13 mouse cellular contexts compared by ENCODE assay signal in the genomic region with DNA sequence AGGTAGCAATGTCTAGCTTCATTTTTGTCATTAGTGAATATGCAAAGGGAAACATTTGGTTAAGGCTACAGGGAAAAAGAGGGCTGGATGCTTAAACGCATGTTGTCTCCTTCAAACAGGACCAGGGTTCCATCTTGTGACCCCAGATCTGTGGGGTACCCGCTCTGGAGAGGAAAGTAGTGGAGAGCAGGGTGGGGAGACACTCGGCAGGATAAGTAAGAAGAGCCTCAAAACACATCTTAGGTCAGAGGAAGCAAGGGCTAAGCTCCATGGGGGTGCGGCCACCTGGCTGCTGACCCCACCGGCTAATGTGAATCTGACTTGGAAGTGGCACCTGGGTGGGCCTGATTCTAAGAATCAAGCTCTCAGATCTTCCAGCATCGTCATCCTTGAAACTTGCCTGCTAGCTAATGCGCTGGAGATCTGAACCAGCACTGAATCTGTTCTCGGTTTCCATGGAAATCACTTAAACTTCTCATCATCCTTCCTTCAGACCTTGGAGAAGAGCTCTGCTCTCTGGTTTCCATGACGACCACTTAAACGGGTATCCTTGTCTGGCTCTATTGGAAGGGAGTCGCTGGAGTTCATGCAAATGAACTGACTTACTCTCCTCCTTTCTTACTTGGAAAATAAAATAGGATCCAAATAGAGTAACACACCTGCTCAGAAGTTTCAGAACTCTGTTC. TPM values are rescaled to one million over a fixed set of nuclear protein-coding genes. Genes with fewer than 3 reads are reported as not detected.
A peak's percentile ranks its signal among the peaks of the same experiment; 100 is the strongest.
DNase-seq lines count a peak whose midpoint lies in the region; ATAC-seq lines count a peak whose summit lies in the region.
"Had no signal": no experiment of that assay in that cellular context is flagged by ENCODE, and none has a peak within 500 bp of the region (broad histone marks: within the 10 kb centered on the region; RNA-seq: fewer than 3 reads in every experiment).

No protein-coding gene starts in this region.

- ATAC-seq in neural tube, embryonic 13.5 days (ENCODE audit: low read depth), result peak; percentile 79
- ATAC-seq in embryonic facial prominence, embryonic 14.5 days (ENCODE audit: low read depth), result no peak
- ATAC-seq in kidney, embryonic 15.5 days (replicated peaks; ENCODE audit: low FRiP score), result no peak

- 40% methylated on average over 11 of the region's 11 CpGs for WGBS in neural tube, embryonic 13.5 days
- WGBS in embryonic facial prominence, embryonic 14.5 days, result 60% methylated on average over 11 of the region's 11 CpGs
- 64% methylated on average over 11 of the region's 11 CpGs for WGBS in kidney, embryonic 15.5 days

- intact Hi-C loops in left cerebral cortex, postnatal 14 days (cut with DNase I), result no loop called here

- H3K9me3 ChIP-seq in neural tube, embryonic 13.5 days, result no peaks in the 10 kb centered on the region
- no peaks in the 10 kb centered on the region for H3K9me3 ChIP-seq in embryonic facial prominence, embryonic 14.5 days (ENCODE audit: control insufficient read depth, low read length)
- H3K9me3 ChIP-seq in kidney, embryonic 15.5 days (replicated peaks), result no peaks in the 10 kb centered on the region

- H3K4me2 ChIP-seq in neural tube, embryonic 13.5 days, result no peak overlapping the region
- H3K4me2 ChIP-seq in embryonic facial prominence, embryonic 14.5 days (ENCODE audit: low read depth, low read length), result no peak overlapping the region
- no peak overlapping the region for H3K4me2 ChIP-seq in kidney, embryonic 15.5 days

- no peak overlapping the region for H3K9ac ChIP-seq in neural tube, embryonic 13.5 days
- H3K9ac ChIP-seq in embryonic facial prominence, embryonic 14.5 days (ENCODE audit: low read depth, low read length), result no peak overlapping the region
- H3K9ac ChIP-seq in kidney, embryonic 15.5 days, result no peak overlapping the region

- H3K4me3 ChIP-seq in neural tube, embryonic 13.5 days, result no peak overlapping the region
- H3K4me3 ChIP-seq in embryonic facial prominence, embryonic 14.5 days (ENCODE audit: low read depth, low read length), result no peak overlapping the region
- no peak overlapping the region for H3K4me3 ChIP-seq in kidney, embryonic 15.5 days (replicated peaks)
- H3K4me3 ChIP-seq: erythroblast, embryonic 14.5 days had no signal

- no peaks in the 10 kb centered on the region for H3K36me3 ChIP-seq in neural tube, embryonic 13.5 days
- no peaks in the 10 kb centered on the region for H3K36me3 ChIP-seq in embryonic facial prominence, embryonic 14.5 days (ENCODE audit: control insufficient read depth, insufficient read depth, low read length)
- no peaks in the 10 kb centered on the region for H3K36me3 ChIP-seq in kidney, embryonic 15.5 days

- peaks cover 24% of the 10 kb centered on the region for H3K4me1 ChIP-seq in neural tube, embryonic 13.5 days (replicated peaks)
- no peaks in the 10 kb centered on the region for H3K4me1 ChIP-seq in embryonic facial prominence, embryonic 14.5 days (ENCODE audit: control insufficient read depth, insufficient read depth, low read length)
- peaks cover 3% of the 10 kb centered on the region; the same call in 1 of the 2 replicates for H3K4me1 ChIP-seq in kidney, embryonic 15.5 days

- H3K27me3 ChIP-seq in neural tube, embryonic 13.5 days, result no peaks in the 10 kb centered on the region
- no peaks in the 10 kb centered on the region for H3K27me3 ChIP-seq in embryonic facial prominence, embryonic 14.5 days (replicated peaks; ENCODE audit: control insufficient read depth, insufficient read depth, low read length)
- H3K27me3 ChIP-seq in kidney, embryonic 15.5 days, result 0 out of 2 replicates have a peak, but pooled peaks cover 3% of the 10 kb centered on the region

- H3K27ac ChIP-seq in neural tube, embryonic 13.5 days (replicated peaks), result peak overlapping the region; percentile 63
- no peak overlapping the region for H3K27ac ChIP-seq in embryonic facial prominence, embryonic 14.5 days (replicated peaks; ENCODE audit: low read depth, low read length)
- no peak overlapping the region for H3K27ac ChIP-seq in kidney, embryonic 15.5 days

- DNase-seq in neural tube, embryonic 10.5 days (ENCODE audit: extremely low spot score, low spot score), result no peak
- DNase-seq in embryonic facial prominence, embryonic 14.5 days (ENCODE audit: low spot score), result peak; percentile 55
- peak; percentile 60 to 88 for DNase-seq in left cerebral cortex, postnatal 14 days (ENCODE audit: low spot score in 2 of 2)
- peak; percentile 28 for DNase-seq in right cerebral cortex, postnatal 25 days
- no peak for DNase-seq in testis, postnatal 10 days (ENCODE audit: low spot score)
- DNase-seq: cerebellum, adult 11 months; heart, adult 11 months; liver; lung, postnatal 36 days had no signal

RNA-seq across cellular contexts. Expression of gene Wdr95, which starts 32.6 kb away (rescaled TPM):
- polyA plus RNA-seq in neural tube, embryonic 13.5 days (2015; fragmentation: Nextera tagmentation; extraction: Ambion mirVana), result 0.60 and 0.96 TPM in 2 replicates
- polyA plus RNA-seq in embryonic facial prominence, embryonic 14.5 days (2014; fragmentation: Nextera tagmentation; extraction: Ambion mirVana), result 0.47 and 0.72 TPM in 2 replicates
- total RNA-seq in left cerebral cortex, postnatal 14 days (2021), result 1 to 10 TPM in 1 of 2 experiments, under 1 TPM in 1; 0.74 to 1.4 TPM
- not detected in 2 replicates for polyA plus RNA-seq in kidney, embryonic 15.5 days (2015; fragmentation: Nextera tagmentation; extraction: Ambion mirVana)
- total RNA-seq: hematopoietic stem cell, adult 5-6 weeks had no signal
- polyA plus RNA-seq: erythroblast, embryonic 14.5 days had no signal

Comparison
In these comparisons a context has a peak if more than half of its experiments do, and no peak if none do; other contexts are left out.
1. DNase-seq: peak in embryonic facial prominence, embryonic 14.5 days (single experiment), left cerebral cortex, postnatal 14 days (2 of 2) and right cerebral cortex, postnatal 25 days (single experiment); none in neural tube, embryonic 10.5 days (single experiment) and testis, postnatal 10 days (single experiment).